Mouse (Mus musculus): ENCODE results near the gene Hmcn1. TPM values are rescaled to one million over a fixed set of nuclear protein-coding genes. Genes with fewer than 3 reads are reported as not detected.

The Hmcn1 gene
- total RNA-seq, 2 experiments from 2014 or later: 0.02 TPM; not detected in 1

DNA sequence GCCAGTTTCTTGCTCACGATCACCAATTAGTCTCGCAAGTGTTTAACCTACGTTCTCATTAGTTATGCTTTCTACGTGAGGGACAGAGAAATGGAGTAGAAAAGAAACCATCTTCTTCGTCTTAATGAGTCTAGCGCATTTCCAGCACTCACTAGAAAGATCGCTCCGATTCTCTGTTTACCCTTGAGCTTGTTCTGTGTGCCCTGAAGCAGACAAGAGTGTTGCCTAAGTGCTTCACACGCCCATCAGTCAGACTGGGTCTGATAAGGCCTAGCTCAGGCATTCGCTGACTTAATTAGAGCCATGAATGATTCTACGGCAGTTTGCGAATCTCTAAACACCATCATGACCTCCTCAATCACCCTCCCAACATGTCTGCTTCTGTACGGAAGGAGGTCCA lies 7.5 kb upstream of the Hmcn1 start:
- ATAC-seq (replicated peaks; ENCODE audit: low FRiP score, low TSS enrichment, poor library complexity, severe bottlenecking): no peak

DNA sequence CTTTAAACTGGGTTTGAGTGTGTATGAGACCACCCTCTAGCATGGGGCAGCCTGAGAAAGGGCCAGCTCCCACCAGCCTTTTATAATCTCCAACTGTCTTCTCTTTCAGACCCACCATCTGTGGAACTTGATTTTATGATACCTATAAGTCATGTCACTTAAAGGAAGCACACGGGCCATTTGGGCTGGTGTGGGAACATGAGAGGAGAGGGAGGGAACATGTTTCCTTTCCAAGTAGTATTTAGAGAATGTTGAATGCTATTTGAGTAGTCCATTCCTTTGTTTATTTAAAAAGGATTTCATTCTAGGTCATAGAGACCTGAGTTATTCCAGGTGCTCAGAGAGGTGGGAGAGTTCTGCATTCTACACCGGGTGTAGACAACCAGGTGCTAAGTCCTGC lies 1.4 kb upstream of the Hmcn1 start:
- ATAC-seq (replicated peaks; ENCODE audit: low FRiP score, low TSS enrichment, poor library complexity, severe bottlenecking): no peak

DNA sequence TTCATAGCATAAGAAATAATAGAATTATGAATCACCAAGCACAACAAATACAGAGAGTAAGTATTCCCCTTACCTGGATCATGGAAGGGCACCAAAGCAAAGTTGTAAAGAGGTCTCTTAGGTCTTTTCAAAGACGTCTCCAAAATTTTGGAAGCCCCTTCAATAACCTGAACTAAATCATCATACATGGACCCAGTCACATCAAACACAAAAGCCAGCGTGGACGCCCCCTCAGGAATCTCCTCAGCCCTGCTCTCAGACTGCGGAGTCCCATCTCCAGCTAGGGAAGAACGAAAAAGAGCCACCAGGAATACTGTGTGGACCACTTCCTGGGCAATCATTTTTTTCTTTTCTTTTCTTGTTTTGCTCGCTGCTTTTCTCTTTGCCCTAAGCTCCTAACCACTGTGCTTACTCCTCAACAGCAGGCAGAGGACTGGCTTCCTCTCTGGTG lies 499 bp downstream of the Hmcn1 start:
- ATAC-seq (replicated peaks; ENCODE audit: low FRiP score, low TSS enrichment, poor library complexity, severe bottlenecking): no peak

DNA sequence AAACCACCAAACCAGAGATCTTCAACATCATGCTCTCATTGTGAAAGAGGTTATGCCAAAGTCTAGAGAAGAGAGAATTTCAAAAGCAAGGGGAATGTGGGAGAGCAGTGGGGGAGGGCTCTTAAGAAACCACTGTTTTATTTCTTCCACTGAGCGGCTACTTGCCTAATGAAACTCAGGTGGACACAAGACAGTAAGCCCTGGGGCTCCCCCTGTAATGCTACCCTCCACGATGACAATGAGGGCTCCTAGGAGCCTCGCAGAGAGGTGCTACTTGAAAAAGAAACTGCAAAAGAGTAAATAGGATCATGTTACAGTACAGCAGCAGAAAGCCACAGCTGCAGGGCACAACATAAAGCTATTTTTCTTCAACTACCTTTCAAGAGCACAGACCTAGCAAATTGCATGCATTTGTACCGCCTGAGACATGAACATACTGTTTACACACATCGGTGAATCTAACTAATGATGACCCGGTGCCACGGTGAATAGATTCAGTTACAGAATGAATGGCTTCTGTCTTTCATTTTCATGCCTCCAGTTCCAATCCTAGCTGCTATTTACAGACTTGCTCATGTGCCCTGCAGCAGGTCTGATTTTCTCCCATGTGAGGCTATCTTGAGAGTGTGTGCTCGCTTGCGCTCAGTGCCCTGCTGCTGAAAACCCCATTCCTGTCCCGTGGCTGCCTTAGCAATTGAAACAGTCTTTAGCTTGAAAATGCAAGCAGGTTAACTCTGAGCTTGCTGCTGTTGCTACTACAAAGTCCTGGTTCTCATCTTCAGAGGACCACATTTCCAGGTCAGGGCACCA lies 1.3 kb downstream of the Hmcn1 start:
- peak; percentile 36; the same call in 1 of the 2 replicates for ATAC-seq (replicated peaks; ENCODE audit: low FRiP score, low TSS enrichment, poor library complexity, severe bottlenecking)

DNA sequence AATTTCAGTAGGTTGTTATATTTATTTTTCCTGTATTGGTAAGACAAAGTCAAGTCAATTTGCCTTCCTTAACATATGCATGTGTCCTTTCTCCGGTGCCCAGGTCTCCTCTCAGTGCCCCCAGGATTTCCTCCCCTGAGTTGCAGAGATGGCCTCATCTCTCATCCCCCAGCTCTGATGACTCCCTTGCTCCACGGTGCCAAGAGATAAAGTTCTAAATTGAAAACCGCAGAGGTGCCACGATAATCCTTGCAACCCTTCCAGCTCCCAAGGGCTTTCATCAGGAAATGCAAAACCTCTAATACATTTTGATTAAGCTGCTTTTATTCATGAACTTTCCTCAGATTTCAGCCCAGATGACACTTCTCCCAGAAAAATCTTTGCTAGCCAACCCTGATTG lies 8.3 kb downstream of the Hmcn1 start:
- no peak for ATAC-seq (replicated peaks; ENCODE audit: low FRiP score, low TSS enrichment, poor library complexity, severe bottlenecking)

DNA sequence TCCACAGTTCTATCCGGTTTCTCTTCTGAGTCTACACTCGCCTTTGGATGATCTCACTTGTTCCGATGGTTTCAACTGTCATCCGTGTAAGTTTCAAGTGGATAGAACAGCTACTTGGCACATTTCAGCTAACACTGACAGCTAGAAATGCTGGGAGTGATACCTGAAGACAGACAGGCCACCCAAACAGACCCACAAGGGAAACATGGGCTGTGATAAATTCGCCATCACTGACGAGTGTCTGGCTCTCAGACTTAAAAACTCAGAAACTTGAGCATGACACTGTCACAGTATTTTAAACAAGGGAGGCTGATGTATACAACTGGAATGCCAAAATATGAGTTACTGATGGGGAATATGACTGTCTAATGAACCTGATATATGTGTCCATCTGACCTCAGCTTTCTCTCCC lies 9.1 kb downstream of the Hmcn1 start:
- no peak for ATAC-seq (replicated peaks; ENCODE audit: low FRiP score, low TSS enrichment, poor library complexity, severe bottlenecking)

DNA sequence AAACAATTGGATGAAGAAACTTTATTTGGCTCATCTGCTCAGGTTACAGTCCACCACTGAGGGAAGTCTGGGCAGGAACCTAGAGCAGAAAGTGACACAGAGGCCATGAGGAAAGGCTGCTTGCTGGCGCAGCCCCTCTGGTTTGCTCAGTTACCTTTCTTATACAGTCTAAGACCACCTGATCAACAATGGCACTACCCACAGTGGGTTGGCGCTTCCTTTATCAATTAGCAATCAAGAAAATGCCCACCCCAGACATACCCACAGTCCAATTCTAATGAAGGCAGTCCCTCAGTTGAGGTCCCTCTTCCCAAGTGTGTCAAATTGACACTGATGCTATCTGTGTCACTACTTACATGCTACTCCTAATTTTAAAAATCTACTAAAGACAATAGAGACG lies 14.6 kb downstream of the Hmcn1 start:
- ATAC-seq (replicated peaks; ENCODE audit: low FRiP score, low TSS enrichment, poor library complexity, severe bottlenecking): no peak

DNA sequence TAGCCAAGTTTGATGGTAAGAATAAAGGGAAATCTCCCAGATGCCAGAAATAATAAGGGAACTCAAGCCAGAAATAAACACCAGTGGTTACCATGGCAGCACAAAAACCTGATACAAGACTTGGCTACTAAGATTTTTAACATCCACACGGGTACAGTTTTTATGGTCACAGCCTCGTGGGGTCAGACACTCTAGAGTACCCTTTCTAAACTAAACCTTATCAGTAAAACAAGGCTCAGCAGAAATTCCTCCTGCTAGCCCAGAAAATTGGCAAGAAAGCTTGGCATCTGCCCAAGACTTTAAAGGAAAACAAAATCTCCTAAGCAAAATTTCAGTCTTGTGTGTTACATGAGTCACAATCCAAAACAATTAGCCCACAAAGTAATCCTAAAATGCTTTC lies 17.0 kb downstream of the Hmcn1 start:
- no peak for ATAC-seq (replicated peaks; ENCODE audit: low FRiP score, low TSS enrichment, poor library complexity, severe bottlenecking)

- no peak for ATAC-seq (replicated peaks; ENCODE audit: low FRiP score, low TSS enrichment, poor library complexity, severe bottlenecking)
Measured at GRCm38 (mm10) chr1:150959486-150960074, 33.7 kb downstream of the Hmcn1 start.

- ATAC-seq (replicated peaks; ENCODE audit: low FRiP score, low TSS enrichment, poor library complexity, severe bottlenecking): no peak
Measured at GRCm38 (mm10) chr1:150951004-150951403, 42.2 kb downstream of the Hmcn1 start.

DNA sequence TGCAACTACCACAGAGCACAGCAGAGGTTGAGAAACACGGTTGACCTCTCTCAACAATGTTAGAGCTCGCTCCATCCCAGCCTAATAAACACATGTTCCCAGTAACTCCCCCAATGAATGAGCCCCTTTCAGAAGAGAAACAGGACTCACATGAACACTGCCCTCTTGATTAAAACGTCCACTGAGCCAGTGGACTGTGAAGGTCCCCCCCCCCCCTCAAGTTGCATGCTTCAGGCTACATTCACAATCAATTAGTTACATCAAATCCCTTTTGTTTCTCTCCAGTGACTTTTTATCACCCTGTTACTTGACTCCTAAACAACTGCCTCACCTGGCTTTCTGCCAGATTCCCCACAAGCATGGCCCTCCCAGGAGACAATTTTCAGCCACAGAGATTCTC lies 43.2 kb downstream of the Hmcn1 start:
- no peak for ATAC-seq (replicated peaks; ENCODE audit: low FRiP score, low TSS enrichment, poor library complexity, severe bottlenecking)

GRCm38 (mm10) chr1:150948911-150949310 lies 44.3 kb downstream of the Hmcn1 start:
- ATAC-seq (replicated peaks; ENCODE audit: low FRiP score, low TSS enrichment, poor library complexity, severe bottlenecking): no peak

GRCm38 (mm10) chr1:150943601-150944000 lies 49.6 kb downstream of the Hmcn1 start:
- no peak for ATAC-seq (replicated peaks; ENCODE audit: low FRiP score, low TSS enrichment, poor library complexity, severe bottlenecking)

- ATAC-seq (replicated peaks; ENCODE audit: low FRiP score, low TSS enrichment, poor library complexity, severe bottlenecking): no peak
Measured at GRCm38 (mm10) chr1:150942143-150942542, 51.1 kb downstream of the Hmcn1 start.

- ATAC-seq (replicated peaks; ENCODE audit: low FRiP score, low TSS enrichment, poor library complexity, severe bottlenecking): no peak
Measured at GRCm38 (mm10) chr1:150936821-150937220, 56.4 kb downstream of the Hmcn1 start.

- no peak for ATAC-seq (replicated peaks; ENCODE audit: low FRiP score, low TSS enrichment, poor library complexity, severe bottlenecking)
Measured at GRCm38 (mm10) chr1:150933616-150934015, 59.6 kb downstream of the Hmcn1 start.

DNA sequence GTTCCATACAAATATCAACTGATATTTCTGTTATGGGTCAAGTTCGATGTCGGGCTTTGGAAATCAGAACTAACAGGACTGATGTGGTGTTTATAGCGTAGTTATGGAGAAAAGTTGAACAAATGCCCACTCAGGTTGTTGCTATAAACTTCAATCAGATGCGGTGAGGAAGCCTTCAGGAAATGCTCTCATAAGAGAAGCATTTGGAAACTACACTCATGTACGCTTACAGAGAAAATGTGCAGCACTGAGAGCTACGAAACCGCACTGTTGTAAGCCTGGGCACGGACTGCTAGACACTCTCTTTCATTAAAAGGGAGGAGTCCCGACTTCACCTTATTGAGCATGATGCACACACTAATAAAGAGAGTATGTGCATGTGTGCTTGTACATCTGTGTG lies 72.4 kb downstream of the Hmcn1 start:
- ATAC-seq (replicated peaks; ENCODE audit: low FRiP score, low TSS enrichment, poor library complexity, severe bottlenecking): no peak

DNA sequence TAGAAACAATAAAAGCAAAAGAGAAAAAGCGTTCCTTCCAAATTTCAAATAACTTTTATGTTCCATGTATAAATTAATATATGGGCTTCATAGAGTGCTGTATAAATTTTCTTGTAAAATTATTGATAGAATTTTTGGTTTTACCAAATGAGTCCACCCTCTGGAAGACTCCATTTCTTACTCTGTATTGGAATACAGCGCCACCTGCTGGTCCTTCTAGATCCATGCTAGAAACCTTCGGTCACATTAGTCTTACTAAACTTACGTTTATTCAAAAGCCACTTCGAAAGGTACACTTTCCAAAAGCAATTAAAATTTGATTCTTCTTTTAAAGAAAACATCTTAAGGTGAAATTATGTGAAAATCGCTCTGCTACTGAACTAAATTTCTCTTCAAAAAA lies 73.0 kb downstream of the Hmcn1 start:
- ATAC-seq (replicated peaks; ENCODE audit: low FRiP score, low TSS enrichment, poor library complexity, severe bottlenecking): peak; percentile 70

- no peak for ATAC-seq (replicated peaks; ENCODE audit: low FRiP score, low TSS enrichment, poor library complexity, severe bottlenecking)
Measured at GRCm38 (mm10) chr1:150914936-150915335, 78.3 kb downstream of the Hmcn1 start.

DNA sequence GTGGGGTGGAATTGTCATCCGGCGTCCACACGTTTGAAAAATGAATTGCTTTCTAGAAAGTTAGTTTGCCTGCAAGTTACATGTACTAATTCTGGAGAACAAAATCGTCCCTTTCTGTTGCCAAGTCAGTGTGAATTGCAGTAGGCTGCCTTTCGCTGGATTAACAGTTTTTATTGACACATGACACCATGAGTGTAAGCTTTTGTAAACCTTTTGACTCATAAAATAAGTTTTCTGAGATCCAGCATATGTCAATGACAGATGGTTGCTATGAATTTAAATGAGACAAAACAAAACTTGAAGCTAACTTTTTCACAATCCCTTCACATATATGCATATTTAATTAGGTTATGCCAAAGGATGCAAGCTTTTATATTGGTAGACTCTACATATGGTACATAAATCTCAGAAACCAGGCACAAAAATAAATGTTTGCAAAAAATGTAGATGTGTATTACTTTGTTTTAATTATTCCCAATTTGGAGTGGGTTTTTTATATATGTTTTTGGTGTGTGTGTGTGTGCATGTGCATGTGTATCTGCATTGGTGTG lies 79.6 kb downstream of the Hmcn1 start:
- no peak for ATAC-seq (replicated peaks; ENCODE audit: low FRiP score, low TSS enrichment, poor library complexity, severe bottlenecking)

DNA sequence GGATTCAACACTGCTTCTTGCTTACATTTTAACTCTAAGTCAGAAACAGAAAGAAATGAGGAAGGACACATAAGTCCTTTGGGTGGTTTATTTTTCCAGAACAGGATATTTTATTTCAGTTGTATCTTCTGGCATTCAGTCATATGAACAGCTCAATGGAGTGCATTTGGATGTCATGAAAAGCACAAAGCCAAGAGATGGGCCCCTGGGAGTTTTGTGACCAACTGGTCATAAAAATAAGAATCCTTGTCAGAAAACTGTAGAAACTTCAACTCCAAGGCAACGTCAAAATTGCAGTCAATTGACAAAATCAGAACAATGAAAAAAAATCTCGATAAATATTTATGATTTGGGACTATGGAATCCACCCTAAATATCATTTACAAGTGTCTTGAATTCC lies 83.6 kb downstream of the Hmcn1 start:
- no peak for ATAC-seq (replicated peaks; ENCODE audit: low FRiP score, low TSS enrichment, poor library complexity, severe bottlenecking)
